Mouse (Mus musculus) gastrocnemius, adult 2 months (tissue): ENCODE data around the gene Tnfsf12. TPM values are rescaled to one million over a fixed set of nuclear protein-coding genes. Genes with fewer than 3 reads are reported as not detected.
"Not testable (repeated sequence)": the region's sequence is repeated elsewhere in the genome, so short reads cannot be mapped to it uniquely, and the experiment has no call there.

Source experiments
- DNase-seq: peaks from one replicate; pipeline ENCODE4 v3.0.0; 2022
- H3K27ac ChIP-seq: fragments of 200-600 bp; 2 replicates; pipeline ENCODE4 v1.8.1; 2022; ENCODE audit warnings: mild to moderate bottlenecking
- H3K4me3 ChIP-seq: fragments of 200-600 bp; 2 replicates; pipeline ENCODE4 v1.8.1; 2022; ENCODE audit warnings: mild to moderate bottlenecking, moderate library complexity
- CTCF ChIP-seq: fragments of 200-600 bp; IDR thresholded peaks from 2 replicates; pipeline ENCODE4 v1.8.1; 2022; ENCODE audit warnings: antibody characterized with exemption, mild to moderate bottlenecking, moderate library complexity
- intact Hi-C: fragments of 180-260 bp; cut with DNase I; formaldehyde crosslinking; loops from one replicate; pipeline ENCODE4 v1.15.1; 2025
- total RNA-seq, 2 experiments: library from RNA; stranded (reverse); gene quantifications; 2 replicates each; pipeline ENCODE4 v1.2.3; 2021

Tnfsf12 gene
- total RNA-seq, 2 experiments from 2014 or later, result 6.5 to 10.6 TPM

DNA sequence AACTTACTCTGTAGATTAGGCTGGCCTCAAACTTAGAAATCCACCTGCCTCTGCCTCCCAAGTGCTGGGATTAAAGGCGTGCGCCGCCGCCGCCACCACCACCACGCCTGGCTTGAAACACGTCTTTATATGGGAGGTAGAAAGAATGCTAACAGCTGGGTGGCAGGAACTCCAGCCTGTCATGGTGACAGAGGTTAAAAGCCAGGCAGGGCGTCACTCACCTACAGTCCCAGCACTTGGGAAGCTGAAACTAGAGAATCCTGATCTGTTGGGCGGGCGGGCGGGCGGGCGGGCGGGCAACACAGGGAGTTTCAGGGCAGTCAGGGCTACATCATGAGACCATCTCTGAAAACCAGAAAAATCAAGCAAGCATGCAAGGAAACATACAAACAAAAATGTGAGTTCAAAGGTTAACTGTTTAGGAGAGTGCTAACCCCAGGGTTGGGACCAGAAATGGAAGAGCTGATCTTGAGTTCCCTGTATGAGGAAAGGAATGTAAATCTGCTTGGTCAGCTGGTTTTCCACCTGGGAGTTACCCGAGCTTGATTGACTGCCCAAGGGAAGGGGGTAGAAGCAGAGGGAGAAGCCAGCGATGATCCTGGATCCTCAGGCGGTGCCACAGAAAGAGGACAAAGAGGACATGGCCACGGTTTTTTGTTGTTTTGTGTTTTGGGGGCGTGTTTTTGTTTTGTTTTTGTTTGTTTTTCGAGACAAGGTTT lies 17.5 kb upstream of the Tnfsf12 start:
- TF ChIP-seq CTCF, result no peak
- peak overlapping the region; percentile 59; the same call in 1 of the 2 replicates for H3K27ac ChIP-seq
- intact Hi-C loops, result no loop called here
- peak overlapping the region; percentile 50 for H3K4me3 ChIP-seq
- DNase-seq, result no peak

DNA sequence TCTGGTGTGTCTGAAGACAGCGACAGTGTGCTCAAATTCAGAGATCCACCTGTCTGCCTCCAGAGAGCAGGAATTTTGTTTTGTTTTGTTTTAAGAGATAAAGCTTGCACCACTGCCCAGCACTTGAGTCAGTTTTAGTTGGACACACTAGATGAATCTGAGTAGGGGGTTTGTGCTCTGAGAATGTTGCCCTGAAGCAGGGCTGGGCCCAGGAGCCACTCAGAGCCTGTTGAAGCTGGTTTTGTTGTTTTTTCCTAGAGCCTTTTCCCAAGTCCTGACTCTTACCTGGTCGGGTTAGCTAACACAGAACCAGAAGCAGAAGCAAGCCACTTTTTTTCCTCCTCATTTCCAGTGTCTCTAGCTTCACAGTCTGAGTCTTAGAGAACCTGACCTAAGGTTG lies 15.4 kb upstream of the Tnfsf12 start:
- DNase-seq, result no peak
- no peak for TF ChIP-seq CTCF
- Histone ChIP-seq H3K4me3 (no peak overlapping the region), H3K27ac (no peak overlapping the region)
- intact Hi-C loops, result no loop called here

DNA sequence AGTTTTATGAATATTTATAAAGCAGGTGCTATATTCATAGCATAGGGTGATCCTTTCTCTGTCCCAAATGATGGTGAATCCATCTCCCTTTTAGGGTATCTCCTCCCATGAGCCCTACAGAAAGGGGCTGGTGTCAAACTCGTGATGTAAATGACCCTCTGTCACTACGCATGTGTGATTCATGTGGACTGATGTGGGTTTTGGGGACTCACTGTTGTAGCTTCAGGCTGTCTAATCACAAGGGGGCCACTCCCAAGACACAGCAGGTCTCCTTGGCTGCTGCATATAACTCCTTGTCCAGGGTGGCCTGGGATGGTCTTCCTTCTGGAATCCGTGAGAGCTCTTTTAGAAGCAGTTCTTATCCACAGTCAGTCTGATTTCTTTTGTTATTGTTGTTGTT lies 14.8 kb upstream of the Tnfsf12 start:
- intact Hi-C loops, result no loop called here
- TF ChIP-seq CTCF, result no peak
- no peak overlapping the region for H3K4me3 ChIP-seq
- H3K27ac ChIP-seq, result no peak overlapping the region
- DNase-seq, result no peak

DNA sequence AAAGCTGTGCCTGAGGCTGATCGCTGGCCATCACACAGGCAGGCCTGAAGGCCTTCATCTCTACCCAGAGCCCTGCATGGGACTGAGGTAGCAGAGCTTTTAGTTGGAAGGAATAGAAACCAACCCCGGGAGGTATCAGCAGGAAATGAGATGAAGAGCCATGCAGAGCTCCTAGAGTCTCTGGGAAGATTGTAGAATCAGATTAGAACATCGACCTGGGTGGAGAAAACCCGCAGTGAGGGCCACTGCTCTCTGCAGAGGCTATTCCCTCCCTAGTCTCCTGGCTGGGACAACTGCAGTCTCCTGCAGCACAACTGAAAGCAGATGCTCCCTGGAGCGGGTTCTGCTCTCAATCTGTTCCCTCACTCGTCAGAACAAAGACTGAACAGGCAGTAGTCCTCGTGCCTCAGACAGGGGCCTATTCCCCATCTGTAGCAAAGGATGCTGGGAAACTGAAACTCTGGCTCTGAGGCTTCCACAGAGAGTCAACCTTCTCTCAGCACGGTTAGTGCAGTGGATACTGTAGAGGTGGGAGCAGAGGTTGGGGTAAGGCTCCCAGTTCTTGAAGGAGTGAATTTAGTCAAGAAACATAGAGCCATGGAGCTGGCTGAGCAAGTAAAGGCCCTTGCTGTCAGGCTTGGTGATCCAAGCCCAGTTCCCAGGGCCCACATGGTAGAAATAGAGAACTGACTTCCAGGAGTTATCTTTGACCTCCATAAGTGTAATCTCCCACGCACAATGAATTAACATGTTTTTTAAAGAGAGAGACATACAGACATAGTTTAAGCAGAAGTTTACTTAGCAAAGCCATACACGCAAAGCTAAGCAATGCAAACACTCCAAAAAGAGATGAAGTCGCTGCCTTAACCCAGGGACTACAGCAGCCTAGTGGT lies 14.2 kb upstream of the Tnfsf12 start:
- no peak overlapping the region for H3K4me3 ChIP-seq
- H3K27ac ChIP-seq, result no peak overlapping the region
- no peak for DNase-seq
- no peak for TF ChIP-seq CTCF
- intact Hi-C loops, result no loop called here

DNA sequence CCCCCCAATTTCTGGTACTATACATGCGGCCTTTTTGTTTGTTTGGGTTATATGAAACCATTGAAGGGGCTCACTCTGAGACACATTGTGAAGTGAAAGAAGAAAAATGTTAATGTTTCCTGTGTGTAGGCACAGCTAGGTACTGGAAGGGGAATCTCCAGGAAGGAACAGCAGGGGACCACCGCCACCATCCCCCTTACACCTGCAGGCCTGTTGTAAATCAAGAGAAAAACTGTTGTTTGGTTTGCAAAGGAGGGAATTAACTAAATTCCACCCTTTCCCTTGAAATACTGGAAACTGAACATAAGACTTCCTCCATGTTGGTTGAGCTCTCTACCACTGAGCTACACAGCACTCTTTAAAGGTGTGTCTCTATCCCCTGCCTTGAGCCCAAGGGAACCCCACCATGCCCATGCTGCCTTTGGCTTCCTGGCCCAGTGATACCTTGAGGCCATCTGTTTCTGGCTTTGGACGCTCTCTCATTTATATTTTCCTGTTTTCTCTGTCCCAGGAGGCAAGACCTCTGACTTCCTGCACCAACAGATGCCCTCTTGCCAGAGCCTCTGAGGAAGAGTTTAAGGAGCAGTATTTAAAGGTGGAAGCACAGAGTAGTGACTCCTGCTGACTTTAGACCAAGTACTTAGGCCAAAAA lies 13.1 kb upstream of the Tnfsf12 start:
- Histone ChIP-seq H3K27ac (no peak overlapping the region), H3K4me3 (no peak overlapping the region)
- no peak for DNase-seq
- intact Hi-C loops, result no loop called here
- no peak for TF ChIP-seq CTCF

DNA sequence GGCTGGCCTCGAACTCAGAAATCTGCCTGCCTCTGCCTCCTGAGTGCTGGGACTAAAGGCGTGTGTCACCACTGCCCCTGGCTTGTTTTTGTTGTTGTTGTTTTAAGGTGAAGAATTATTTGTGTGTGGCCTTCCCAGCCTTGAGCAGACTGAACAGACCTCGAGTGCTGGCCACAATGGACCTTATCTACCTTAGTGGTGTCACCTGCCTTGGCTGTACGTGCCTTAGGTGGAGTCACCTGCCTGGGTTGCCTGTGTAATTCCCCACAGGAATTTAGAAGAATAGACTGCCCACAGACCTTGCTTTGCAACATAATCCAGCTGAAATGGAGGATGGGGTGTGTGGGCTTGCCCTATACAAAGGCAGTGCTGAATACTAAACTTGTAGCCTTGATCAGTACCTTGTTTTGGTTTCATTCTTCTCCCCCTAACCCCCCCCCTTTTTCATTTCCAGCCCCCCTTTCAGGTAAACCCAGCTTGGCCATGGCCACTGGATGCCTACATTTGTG lies 12.3 kb upstream of the Tnfsf12 start:
- DNase-seq, result no peak
- Histone ChIP-seq H3K4me3 (no peak overlapping the region), H3K27ac (no peak overlapping the region)
- TF ChIP-seq CTCF, result no peak
- intact Hi-C loops, result loop anchor here (2.0 kb wide), 1 partner anchor 23 kb away; the partner anchor contains the start of gene Tnfsf13

DNA sequence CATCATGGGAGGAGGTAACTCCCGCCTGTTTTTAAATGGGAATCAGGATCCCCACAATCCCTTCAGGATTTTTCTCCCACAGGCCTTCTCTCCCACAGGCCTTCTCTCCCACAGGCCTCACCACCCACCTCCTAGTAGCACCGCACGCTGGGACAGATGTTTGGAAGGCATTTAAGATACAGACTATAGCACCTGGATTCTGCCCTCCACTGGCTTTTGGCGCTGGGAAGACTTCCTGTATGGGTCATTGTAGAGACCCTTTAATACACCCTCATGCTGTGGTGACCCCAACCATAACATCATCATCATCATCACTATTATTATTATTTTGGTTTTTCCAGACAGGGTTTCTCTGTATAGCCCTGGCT lies 11.8 kb upstream of the Tnfsf12 start:
- H3K27ac ChIP-seq, result peak overlapping the region; percentile 83
- no peak overlapping the region for H3K4me3 ChIP-seq
- no peak for TF ChIP-seq CTCF
- DNase-seq, result no peak
- intact Hi-C loops, result loop anchor here (2.0 kb wide), 1 partner anchor 23 kb away; the partner anchor contains the start of gene Tnfsf13

DNA sequence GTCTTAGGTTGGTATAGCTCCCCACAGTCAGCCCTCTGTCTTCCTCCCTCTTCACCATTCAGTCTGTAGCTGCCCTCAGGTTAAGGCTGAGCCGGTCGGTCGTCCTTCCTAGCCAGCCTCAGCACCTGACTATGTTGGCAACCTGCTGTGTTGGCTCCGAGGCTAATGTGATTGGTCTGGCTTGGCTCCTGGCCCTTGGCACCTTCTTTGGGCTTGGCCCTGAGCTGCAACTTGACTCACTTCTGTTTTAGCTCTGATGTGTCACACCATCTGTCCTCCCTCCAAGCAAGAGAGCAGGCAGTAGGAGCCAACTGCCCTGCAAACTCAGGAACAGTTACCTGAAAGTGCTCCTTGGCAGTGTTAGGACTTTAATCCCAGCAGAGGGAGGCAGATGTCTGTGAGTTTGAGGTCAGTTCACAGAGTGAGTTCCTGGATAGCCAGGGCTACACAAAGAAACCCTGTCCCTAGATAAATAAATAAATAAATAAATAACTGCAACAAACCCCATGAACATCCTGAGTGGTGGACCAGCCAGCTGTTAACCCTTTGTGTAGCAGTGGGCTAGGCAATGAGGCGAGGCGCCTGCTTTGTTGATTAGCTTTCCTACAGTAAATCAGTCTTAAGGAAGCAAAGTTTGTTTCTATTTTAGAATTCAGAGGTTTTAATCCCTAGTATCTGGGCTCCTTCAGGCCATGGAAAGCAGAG lies 11.3 kb upstream of the Tnfsf12 start:
- Histone ChIP-seq H3K27ac (peak overlapping the region; percentile 83), H3K4me3 (no peak overlapping the region)
- intact Hi-C loops, result loop anchor here (2.0 kb wide), 1 partner anchor 22 kb away; the partner anchor contains the start of gene Tnfsf13
- TF ChIP-seq CTCF, result no peak
- DNase-seq, result peak; percentile 95

DNA sequence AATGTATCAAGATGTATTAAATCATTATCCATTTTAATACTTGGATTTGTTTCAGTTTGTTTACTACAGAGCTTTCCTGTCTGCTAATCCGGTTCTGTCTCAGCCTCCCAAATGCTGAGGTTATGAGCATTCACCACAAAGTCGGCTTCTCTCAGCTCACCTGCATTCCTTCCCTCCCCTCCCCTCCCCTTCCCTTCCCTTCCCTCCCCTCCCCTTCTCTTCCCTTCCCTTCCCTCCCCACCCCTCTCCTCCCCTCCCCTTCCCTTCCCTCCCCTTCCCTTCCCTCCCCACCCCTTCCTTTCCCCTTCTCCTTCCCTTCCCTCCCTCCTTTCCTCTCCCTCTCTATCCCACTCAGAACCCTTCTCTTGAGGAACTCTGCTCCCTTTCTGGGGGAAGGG lies 9.0 kb upstream of the Tnfsf12 start:
- TF ChIP-seq CTCF, result no peak

DNA sequence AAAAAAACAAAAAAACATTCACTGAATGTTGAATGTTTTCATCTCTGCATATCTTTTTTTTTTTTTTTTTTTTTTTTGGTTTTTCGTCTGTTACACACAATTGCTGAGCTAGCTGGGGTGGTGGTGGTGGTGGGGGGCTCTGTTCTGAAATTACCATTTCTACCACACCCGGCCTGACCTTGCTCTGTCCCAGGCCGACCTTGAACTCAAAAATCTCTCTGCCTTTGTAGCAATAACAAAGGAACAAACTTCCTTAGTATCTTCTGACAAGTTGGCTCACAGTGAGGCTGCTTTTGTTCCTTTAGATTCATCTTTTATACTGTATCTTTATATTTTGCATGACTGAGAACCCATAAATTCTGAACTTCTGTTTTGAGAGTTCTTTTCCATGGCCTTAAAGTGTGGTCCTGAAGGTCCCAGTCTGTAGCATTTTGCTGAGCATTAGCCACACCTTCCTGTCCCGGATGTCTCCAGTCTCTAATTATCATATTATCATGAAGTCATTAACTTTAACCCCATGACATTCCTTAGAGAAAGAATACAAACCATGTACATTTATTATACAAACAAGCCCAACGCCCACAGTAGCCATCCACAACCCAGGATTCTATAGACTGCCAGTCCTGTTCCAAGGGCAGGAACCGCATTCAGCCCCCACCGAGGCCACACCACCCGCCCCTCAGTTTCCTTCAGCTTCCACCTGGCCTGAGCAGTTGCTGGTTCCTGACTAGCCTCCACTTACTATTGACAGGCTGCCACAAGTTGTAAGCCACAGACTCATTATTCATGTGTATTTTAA lies 8.4 kb upstream of the Tnfsf12 start:
- intact Hi-C loops, result no loop called here
- no peak for TF ChIP-seq CTCF
- no peak overlapping the region for H3K4me3 ChIP-seq
- no peak for DNase-seq
- H3K27ac ChIP-seq, result no peak overlapping the region

More for the DNA sequence above, 9.0 kb upstream of the Tnfsf12 start:
- no peak overlapping the region for H3K4me3 ChIP-seq
- H3K27ac ChIP-seq, result no peak overlapping the region
- DNase-seq, result no peak
- intact Hi-C loops, result no loop called here

DNA sequence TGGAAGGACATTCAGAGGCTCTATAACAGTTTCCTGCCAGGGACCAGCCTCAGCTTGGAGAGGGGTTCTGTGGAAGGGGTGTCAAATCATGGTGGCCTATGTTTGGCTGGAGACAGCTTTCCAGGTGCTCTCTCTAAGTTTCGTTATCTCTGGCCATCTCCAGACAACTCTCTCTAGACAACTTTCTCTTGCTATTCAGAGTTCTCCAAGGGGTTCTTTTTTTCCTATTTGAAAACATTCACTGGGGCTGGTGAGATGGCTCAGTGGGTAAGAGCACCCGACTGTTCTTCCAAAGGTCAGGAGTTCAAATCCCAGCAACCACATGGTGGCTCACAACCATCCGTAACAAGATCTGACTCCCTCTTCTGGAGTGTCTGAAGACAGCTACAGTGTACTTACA lies 7.7 kb upstream of the Tnfsf12 start:
- intact Hi-C loops, DNase-seq, H3K4me3 ChIP-seq: not testable (repeated sequence)

DNA sequence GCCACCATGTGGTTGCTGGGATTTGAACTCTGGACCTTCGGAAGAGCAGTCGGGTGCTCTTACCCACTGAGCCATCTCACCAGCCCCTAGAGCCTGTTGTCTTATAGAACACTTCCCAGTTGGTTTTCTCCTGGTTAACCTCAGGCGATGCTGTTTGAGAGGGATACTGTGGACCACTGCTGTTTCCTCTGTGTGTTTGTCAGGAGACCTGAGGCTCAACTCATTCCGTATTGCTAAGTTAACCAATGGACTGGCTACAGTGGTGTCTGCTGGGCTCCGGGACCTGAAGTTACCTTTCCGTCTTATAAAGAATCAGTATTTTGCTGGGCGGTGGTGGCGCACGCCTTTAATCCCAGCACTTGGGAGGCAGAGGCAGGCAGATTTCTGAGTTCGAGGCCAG lies 7.2 kb upstream of the Tnfsf12 start:
- H3K4me3 ChIP-seq, intact Hi-C loops, H3K27ac ChIP-seq, DNase-seq: not testable (repeated sequence)

More for the DNA sequence above, 7.7 kb upstream of the Tnfsf12 start:
- H3K27ac ChIP-seq, result not testable (repeated sequence)
